Mouse (Mus musculus): ENCODE results near the gene Gm42906. TPM values are rescaled to one million over a fixed set of nuclear protein-coding genes. Genes with fewer than 3 reads are reported as not detected.

Gene Gm42906
- total RNA-seq, 1 experiment from 2014 or later, result 1.9 TPM

DNA sequence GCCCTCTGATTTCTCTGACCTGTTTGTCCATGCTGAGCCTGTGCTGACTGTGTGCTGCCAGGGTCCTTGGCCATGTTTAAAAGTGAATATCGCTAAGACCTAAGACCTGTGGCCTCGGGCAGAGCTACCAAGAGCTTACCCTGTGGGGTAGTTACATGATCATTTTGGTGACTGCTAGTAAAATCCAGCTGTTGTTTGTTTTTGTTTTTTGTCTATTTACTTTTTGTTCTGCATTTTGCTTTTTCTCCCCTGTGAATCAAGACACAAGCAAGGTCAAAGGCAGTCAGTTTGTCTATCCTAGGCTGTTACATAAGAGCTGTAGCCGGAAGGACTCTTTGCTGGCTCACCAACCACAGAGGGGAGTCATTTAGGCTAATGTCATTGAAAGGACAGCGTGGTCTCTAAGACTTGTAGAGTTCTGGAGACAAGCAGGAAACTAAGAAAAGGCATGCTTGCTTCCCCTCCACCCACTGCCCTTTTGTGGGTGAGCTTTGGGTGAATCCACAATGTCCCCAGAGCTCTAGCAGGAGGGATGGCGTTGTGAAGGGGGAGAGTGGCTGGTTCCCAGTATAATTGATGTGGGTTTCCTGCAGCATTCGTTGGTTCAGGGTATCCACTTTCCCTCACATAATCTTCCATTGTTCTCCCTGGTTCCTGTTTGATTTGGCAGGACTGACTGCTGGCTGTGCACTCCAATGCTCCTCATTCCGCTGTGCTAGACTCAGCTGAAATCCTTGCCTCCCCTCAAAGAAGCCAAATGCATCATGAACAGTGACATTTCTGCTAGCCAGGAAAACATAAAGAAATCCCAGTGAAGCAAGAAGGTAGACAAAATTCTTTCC, 33.9 kb downstream of the Gm42906 start:
- no peak for DNase-seq

DNA sequence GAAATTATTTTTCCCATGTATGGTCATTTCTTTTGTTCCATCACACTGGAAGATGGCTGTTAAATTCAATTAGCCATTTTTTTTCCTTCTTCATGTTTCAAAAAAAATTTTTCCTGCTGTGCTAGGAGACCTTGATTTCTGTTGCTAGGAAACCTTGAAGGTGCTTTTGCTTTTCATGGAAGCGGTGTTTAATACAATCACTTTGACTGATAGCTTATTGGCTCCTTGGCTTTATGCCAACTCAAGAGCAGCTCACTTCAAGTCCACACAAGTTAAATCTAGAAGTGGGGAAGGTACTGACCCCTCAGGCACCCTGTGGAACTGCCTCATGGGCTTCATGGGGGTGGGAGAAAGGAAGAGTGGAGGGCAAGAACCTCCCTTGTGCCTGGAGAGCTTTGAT, 38.1 kb downstream of the Gm42906 start:
- no peak for DNase-seq

DNA sequence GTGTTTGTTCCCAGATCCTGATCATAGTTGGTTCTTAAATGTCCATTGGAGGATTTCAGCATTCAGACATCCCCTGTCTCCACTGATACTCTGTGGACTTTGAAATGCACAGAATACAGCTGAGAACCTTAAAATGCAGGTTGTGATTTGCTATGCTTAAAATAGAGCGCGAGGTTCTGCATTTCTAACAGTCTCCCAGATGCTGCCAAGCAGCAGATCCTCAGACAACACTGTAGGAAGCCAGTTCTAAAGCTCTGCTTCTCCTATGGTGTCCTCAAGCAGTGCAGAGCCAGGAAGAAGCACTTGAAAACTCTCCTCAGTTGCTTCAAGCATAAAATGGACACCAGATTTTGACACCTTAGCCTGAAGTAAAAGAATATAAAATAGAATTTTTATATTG, 48.1 kb downstream of the Gm42906 start:
- no peak for DNase-seq

DNA sequence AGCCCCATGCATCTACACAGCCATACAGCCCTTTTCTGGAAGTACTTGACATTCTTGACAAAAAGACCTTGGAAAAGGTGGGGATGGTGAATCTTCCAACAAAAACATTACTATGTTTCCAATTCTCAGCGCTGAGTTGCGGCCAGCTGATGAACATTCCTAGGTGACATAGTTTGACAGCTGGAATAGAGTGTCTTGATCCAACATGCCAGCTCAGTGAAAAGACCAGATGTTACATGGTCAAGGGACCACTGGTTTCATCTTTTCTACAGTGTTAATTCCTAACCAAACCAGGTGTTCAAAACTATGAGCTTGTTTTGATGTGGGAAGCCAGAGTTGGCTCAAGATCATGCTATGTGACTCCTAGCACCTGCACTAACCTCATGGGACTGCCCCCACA, 48.8 kb downstream of the Gm42906 start:
- DNase-seq, result no peak

DNA sequence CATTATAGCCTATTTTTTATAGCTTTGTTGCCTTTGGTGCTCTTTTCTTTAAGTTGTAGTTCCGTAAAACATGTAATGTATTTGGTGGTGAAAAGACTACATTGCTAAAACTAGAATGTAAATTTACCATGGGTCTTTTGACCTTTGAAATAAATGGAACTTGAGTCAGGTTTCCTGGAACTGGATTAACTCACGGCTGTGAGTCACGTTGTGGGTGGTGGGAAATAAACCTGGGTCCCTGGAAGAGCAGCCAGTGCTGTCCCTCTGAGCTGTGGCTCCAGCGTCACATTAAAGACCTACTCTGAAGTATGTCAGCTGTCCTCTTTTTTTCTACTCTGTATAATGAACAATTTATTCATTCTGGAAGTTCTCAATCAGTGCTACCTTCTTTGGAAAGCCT, 51.0 kb downstream of the Gm42906 start:
- no peak for DNase-seq

DNA sequence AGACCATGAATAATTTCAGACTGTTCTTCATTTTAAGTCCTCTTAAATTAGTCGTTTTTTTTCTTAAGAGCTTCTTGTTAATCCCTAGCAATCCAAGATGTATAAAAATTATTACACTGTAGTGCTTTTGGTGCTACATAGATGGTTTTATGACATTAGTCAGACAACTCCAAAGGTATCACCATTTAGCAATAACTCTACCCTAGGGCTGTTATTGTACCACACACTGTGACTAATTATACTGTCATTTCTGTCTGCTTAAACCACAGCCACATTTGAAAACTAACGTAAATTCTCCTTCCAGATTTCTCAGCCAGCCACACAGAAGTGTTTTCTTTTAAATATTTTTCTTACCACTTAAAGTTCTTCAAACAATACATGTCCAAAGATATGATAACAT, 53.1 kb downstream of the Gm42906 start:
- DNase-seq, result no peak

DNA sequence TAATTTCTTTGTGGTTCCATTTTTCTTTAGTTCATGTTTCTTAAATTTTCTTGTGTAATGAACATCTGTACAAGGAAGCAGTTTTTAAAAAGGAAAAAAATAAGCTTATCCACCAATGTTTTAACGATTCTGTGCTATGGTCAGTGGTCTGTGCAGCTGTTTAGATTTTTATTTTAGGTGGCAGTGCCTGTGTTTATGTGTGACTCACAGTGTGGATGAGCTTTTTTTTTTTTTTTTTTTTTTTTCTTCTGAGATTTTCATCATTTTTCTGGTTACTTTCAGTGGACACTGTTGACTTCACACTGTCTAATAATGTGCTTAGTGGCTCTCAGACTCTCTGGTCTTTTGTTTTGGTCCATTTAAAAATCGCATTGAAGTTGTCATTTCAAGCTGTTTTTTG, 56.8 kb downstream of the Gm42906 start:
- no peak for DNase-seq

DNA sequence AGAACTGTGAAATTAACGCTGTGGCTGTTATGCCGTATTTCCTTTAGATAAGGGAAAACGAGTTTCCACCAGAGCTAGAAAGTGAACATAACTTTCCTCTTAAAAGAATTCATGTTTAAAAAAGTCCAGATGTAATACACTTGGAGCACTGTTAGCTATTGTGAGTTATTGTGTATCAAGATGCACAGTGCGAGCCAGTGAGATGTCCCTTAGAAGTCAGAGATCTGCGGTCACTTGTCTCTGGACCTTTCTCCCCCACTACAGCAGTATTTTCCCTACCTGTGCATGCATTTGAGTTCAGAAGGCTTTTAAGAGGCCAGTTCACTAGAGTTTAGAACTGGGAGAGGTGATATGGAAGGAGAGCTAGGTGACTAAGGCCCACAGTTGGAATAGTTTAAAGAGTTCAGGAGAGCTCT, 58.6 kb downstream of the Gm42906 start:
- DNase-seq, result no peak

DNA sequence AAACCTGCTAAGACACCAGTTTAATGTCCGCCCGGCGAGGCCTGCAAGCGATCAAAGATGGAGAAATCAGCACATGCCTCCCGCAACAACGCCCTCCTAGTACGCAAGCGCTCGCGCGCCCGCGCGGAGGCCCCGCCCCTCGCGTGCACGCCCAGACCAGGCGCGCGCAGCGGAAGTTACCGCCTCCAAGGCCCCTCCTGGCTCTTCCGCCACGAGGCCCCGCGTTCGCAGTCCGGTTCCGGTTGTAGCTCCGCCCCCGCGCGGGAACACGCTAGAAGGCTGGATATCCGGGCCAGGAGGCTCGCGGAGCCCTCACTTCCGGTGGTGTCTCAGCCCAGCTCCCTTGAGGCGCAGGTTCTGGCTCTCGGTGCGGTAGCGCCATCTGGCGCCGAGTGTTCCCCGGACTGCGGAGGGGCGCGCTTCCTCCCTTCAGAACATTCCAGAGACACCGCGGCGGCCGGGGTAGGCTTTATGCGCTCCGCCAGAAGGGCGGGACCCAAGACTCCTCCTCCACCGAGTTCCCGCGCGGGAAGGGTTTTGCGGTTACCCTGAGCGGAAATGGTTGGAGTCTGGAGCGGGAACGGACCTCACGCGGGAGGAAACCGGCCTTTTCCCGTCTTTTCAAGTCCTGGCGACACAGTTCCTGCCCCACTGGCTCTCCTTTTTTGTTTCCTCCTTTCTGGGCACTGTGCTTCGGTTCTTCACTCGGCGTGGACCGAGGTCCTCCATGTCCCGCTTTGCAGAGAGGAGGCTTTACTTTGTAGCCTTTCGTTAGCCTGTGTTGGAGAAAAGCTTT, 59.4 kb downstream of the Gm42906 start:
- peak; percentile 99 for DNase-seq

DNA sequence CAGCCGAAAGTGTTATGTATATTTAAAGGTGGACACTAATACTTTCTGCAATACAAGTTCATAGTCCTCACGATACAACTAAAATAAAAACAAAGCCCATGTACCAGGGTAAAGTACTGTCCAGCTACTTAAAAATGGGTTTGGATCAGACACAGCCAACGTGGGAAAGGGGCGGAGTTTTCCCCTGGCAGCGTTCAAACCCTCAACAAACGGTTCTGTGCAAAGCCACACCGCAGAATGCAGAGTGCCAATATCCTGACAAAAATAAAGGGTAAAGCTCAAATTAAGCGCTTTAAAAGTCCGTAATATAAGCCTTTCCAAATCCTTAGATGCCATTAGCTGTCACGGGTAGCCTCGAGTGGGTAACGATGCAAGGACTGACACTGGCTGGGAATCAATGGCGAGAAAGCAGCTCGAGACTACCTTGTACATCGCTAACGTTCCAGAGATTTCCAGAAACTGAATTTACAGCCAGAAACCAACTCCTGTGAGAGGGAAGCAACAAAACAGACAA, 60.0 kb downstream of the Gm42906 start:
- peak; percentile 61 for DNase-seq

DNA sequence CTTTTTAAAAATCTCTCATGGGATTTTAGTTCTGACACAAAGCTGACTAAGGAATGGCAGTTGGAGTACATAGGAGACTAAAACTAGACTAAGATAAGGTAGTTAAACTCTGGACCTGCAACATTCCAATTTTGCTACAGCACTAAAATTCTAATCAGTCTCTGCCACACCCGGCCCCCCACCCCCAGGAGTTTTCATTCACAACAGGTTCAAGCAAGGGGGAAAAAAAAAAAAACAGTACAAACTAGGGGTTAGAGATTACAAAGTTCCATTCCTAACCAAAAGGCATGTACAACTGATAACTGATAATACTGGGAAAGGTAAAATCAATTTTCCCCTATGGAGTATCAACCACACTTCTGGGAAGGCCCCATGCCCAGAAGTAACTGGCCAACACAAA, 60.6 kb downstream of the Gm42906 start:
- DNase-seq, result no peak

DNA sequence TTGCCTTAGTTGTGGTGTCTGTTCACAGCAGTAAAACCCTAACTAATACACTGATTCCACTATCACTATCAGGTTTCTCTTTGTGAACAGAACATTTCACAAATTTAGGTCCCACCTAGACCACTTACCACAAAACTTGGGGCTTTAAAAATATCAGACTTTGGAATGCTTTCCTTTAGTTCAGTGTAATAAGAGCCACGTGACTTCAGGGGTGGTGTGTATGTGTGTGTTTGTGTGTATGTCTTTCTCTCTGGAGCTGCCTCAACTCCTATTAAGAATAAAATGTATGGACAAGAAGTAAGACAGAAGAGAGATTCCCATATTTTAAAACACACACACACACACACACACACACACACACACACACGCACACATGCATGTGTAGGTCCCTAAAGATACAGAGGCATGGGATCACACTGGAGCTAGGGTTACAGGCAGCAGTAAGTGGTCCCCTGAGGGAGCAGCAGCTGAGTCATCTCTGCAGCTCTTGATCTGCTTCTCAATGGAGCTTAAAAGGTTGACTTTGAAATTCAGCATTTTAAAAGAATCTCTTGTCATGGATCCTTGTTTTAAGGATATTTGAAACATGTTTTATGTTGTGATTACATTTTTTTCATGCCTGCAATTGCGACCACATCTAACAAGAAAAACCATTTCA, 64.5 kb downstream of the Gm42906 start:
- no peak for DNase-seq

DNA sequence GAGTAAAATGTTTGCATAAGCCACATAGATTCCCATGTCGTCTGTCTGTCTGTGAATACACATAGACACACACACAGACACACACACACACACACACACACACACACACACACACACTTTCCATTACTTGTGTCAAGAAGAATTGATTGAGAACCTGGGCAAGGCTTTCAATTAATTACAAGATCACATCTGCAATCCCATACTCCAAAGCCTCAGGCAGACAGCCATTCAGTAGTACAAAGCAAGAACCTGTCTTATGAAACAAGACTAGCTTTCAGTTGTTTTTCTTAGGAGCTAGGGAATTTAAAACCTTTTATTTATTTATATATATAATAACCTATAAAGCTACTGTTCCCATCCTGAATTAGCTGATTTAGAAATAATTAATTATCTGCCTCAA, 78.3 kb downstream of the Gm42906 start:
- DNase-seq, result no peak

DNA sequence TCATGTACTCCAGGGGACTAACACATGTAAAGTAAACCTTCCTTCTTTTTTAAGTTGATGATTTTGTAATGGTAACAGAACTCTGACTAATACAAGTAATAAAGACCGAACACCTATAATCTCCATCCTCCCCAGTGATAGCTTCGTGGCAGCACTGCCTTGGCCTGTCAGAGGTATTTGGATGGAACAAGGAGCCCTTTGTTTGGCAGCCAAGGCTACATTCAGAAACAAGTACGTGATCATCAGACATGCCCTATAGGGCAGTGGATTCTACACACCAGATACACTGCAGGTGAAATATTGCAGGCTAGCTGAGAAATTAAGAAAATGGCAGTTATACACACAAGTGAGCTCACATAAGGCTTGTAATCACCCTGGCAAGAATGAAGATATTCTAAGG, 79.5 kb downstream of the Gm42906 start:
- no peak for DNase-seq

DNA sequence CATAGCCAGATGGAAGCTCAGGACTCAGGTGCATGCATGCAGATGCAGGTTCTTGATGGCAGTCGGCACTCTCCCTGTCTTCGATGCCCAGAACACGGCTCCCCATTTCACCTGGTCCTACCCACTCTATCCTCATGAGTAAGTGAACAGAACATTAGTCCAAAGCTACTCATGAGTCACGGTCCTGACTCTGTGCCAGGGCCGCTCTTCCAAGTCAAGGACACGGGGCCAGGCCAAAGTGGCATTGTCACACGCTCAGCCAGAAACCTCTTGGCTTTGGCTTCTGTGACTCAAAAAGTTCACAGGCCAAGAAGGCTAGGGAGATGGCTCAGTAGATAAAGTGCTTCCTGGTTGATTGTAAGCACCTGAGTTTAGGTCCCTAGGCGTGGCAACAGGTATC, 81.3 kb downstream of the Gm42906 start:
- DNase-seq, result peak; percentile 88

DNA sequence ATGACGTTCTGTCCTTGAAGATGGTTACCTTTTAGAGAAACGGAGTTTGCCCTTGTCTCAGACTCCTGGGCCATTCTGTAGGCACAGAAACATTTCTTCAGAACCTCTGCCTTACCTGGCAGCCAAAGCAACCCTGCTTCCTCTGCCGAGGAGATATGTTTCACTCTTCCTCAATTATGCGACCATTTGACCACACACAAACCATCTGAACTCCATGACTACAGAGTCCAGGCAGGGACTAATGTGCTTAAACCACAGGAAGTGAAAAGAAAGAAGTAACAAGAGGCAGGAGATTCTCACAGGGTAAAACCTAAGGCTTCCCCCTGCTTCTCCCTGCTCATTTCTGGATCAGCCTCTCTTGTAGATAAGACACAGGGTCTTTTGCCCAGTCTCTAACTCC, 83.2 kb downstream of the Gm42906 start:
- DNase-seq, result no peak

DNA sequence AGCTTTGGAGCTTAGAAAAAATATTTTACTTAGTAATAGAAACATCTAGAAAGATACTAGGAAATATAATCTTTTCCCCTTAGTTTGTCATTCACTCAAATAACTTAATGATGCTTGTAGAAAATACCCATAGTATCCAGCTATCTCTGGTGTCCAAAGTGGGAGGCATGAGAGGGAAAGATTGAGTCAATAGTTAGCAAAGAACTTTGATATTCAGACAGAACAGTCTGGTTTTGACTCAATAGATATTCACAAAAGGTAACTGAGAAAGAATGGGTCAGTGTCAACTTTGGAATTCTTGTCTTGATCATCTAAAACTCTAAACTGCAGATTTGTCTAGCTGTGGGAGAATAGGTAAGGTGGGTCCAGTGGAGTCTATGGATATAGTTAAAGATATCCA, 94.3 kb downstream of the Gm42906 start:
- no peak for DNase-seq

DNA sequence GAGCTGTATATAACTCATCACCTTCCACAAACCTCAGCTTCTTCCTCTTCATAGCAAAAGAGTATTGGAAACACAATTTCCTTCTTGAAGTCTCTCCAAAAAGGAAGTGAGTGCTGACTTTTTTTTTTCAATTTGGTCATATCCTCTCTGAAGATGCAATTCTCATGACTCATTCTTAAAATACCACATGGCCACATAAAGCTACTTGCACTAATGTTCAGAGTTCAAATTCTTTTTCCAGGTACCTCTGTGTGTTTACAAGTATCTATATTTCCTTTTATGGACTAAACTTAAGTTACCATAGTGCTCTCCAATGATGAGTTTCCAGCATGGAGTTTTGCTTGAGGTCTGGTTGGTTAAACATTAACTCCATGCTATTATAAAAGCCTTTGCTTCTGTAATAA, 94.8 kb downstream of the Gm42906 start:
- DNase-seq, result no peak

DNA sequence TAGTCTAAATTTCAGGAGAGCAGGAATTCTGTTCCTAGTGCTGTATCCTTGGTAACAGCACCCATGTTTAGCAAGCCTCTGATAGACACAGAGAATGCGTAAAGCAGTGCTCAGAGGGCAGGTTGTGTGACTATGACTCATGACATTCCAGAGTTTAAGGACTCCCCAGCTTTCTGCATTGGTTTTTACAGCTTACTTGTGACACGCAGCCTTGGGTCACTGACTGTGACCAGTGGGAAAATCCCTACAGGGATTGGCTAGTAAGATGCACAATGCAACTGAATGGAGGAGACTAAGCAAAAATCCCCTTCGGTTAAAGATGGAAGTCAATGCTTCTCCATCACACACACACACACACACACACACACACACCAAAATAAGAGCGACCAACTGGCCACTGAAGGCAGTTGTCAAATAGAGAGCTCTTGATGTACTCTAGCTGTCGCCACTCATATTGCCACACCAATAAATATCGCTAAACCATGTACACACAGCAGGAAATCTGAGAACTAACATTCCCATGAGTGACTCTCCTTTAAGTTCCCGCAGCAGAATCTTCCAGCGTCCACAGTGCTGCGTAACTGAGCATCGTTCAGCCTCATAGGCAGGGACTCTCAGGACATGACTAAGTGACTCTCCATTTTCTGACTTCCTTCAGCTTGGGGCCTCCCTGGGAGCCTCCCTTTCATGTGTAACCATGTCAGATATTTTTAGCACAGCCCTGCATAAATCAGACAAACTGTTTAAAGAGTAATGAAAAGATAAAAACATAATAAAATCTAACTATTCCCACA, 112.0 kb downstream of the Gm42906 start:
- no peak for DNase-seq

DNA sequence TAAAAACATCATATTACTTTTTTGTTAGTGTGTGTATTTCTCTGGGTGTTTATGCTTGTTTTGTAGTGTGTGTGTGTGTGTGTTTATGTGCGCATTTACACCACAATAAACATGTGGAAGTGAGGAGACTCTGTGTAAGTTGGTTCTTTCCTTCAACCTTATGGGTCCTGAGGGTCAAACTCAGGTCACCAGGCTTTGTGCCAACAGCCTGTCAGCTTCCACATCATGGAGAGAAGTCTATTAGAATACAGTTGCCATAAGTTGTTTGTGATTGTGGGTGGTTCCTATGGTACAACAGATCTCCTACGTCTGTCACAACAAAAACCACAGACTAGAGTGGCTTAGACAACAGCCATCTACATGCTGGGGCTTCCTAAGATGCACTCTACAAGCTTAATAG, 127.7 kb downstream of the Gm42906 start:
- DNase-seq, result no peak

DNA sequence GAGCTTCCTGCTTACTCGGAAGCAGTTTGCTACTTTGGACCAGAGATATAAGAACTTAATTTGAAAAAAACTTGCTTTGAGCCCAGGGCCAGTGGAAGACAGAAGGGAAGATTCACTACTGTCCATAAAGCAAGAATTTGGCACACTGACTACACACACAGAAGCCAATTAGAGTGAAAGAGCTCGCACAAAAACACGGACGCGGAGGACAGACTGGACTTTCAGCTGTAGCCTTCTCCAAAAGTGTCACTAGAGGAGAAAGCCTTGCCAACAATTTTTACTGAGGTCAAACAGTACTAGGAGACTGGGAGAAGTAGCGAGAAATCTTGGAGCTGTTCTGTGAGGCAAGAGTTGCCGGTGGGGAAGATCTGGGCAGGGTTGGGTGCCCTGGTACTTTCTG, 128.4 kb downstream of the Gm42906 start:
- DNase-seq, result no peak

DNA sequence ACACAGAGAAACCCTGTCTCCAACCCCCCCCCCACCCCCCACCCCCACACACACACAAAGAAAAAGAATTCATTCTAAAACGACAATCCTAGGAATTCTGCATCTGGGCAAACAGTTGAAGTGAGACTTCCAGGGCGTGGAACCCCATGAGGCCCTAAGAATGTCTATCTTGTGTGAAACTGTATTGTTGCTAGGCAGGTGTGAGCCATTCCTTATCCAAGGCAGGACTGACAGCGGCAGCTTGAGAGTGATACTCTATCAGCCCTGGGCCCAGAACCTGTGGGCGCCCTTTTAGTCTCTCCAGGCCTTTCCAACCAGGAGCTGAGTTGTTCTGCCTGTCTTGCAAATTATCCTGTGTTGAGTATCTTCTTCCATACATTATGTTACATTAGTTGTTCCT, 129.6 kb downstream of the Gm42906 start:
- DNase-seq, result no peak
